Mouse (Mus musculus): Measurements from ENCODE around the gene Colq.

GRCm38 (mm10) chr14:31496241-31496646 lies 94.9 kb downstream of the Colq start:
- TF ChIP-seq POLR2A (IDR thresholded peaks at IDR 0.05; ENCODE audit: borderline replicate concordance, insufficient read depth, low read length) (no peak), CTCF (IDR thresholded peaks at IDR 0.05; ENCODE audit: borderline replicate concordance, insufficient read depth, low read depth, low read length) (no peak)
